Mouse (Mus musculus) bone marrow macrophage, adult 2 months (primary cell): ENCODE data around the gene Epx. TPM values are rescaled to one million over a fixed set of nuclear protein-coding genes. Genes with fewer than 3 reads are reported as not detected.
"Not testable (repeated sequence)": the region's sequence is repeated elsewhere in the genome, so short reads cannot be mapped to it uniquely, and the experiment has no call there.

Source experiments
- H3K27ac ChIP-seq: 2 replicates; pipeline ENCODE4 v1.5.1; 2012; ENCODE audit warnings: low read depth, low read length; ENCODE audit not compliant: insufficient read depth
- H3K4me1 ChIP-seq: 2 replicates; pipeline ENCODE4 v1.6.1; 2012; ENCODE audit warnings: low read length; ENCODE audit not compliant: control insufficient read depth, insufficient read depth
- H3K4me3 ChIP-seq: 2 replicates; pipeline ENCODE4 v1.5.1; 2012; ENCODE audit warnings: mild to moderate bottlenecking, low read length, moderate library complexity; ENCODE audit not compliant: insufficient read depth
- CTCF ChIP-seq: IDR thresholded peaks from 2 replicates; pipeline ENCODE4 v1.5.1; 2012; ENCODE audit warnings: low read depth, mild to moderate bottlenecking, low read length, moderate library complexity
- POLR2A ChIP-seq: IDR thresholded peaks from 2 replicates; pipeline ENCODE4 v1.6.1; 2012; ENCODE audit warnings: mild to moderate bottlenecking, low read depth, low read length, borderline replicate concordance
- polyA plus RNA-seq: library from polyadenylated mRNA; stranded (reverse); fragments of >200 nt; gene quantifications from 2 replicates; pipeline ENCODE4 v1.2.4, GENCODE M21; 2012; ENCODE audit not compliant: missing spikeins, insufficient read depth, insufficient read length

Epx gene
- polyA plus RNA-seq, 1 experiment: not detected

- TF ChIP-seq POLR2A (no peak), CTCF (no peak)
- H3K4me3 ChIP-seq: no peak overlapping the region
- H3K4me1 ChIP-seq: no peaks in the 10 kb centered on the region
- H3K27ac ChIP-seq: no peak overlapping the region
Observed at GRCm38 (mm10) chr11:87871766-87872165, 3.6 kb downstream of the Epx start.

- Histone ChIP-seq H3K4me3 (no peak overlapping the region), H3K27ac (no peak overlapping the region), H3K4me1 (no peaks in the 10 kb centered on the region)
- no peak for TF ChIP-seq POLR2A
- TF ChIP-seq CTCF: no peak
Observed at GRCm38 (mm10) chr11:87870096-87870495, 5.2 kb downstream of the Epx start.

- H3K4me1 ChIP-seq, H3K4me3 ChIP-seq, H3K27ac ChIP-seq: not testable (repeated sequence)
Observed at GRCm38 (mm10) chr11:87866891-87867290, 8.4 kb downstream of the Epx start.

GRCm38 (mm10) chr11:87862805-87863204 lies 12.5 kb downstream of the Epx start:
- no peak overlapping the region for H3K4me3 ChIP-seq
- H3K27ac ChIP-seq: no peak overlapping the region
- TF ChIP-seq POLR2A (no peak), CTCF (no peak)
- H3K4me1 ChIP-seq: no peaks in the 10 kb centered on the region

- Histone ChIP-seq H3K4me1 (no peaks in the 10 kb centered on the region), H3K27ac (no peak overlapping the region), H3K4me3 (no peak overlapping the region)
- TF ChIP-seq POLR2A: no peak
- TF ChIP-seq CTCF: no peak
Observed at GRCm38 (mm10) chr11:87860426-87860825, 14.9 kb downstream of the Epx start.

- no peak overlapping the region for H3K4me3 ChIP-seq
- 0 out of 2 replicates have a peak, but pooled peaks cover 3% of the 10 kb centered on the region for H3K4me1 ChIP-seq
- H3K27ac ChIP-seq: no peak overlapping the region
- TF ChIP-seq POLR2A (no peak), CTCF (no peak)
Observed at GRCm38 (mm10) chr11:87859273-87859672, 16.1 kb downstream of the Epx start.

- Histone ChIP-seq H3K27ac (no peak overlapping the region), H3K4me1 (peaks cover 9% of the 10 kb centered on the region), H3K4me3 (no peak overlapping the region)
- TF ChIP-seq POLR2A (no peak), CTCF (no peak)
Observed at GRCm38 (mm10) chr11:87854550-87854949, 20.8 kb downstream of the Epx start.

- peak overlapping the region; percentile 76 for H3K4me3 ChIP-seq
- TF ChIP-seq CTCF (no peak), POLR2A (no peak)
- peak overlapping the region; percentile 47 for H3K27ac ChIP-seq
- H3K4me1 ChIP-seq: peaks cover 9% of the 10 kb centered on the region
Observed at GRCm38 (mm10) chr11:87853597-87853954, 21.8 kb downstream of the Epx start.

GRCm38 (mm10) chr11:87852690-87853596 lies 22.4 kb downstream of the Epx start, which contains the start of gene Mks1:
Gene Mks1, plus strand, starts transcription at chr11:87853215.
- Histone ChIP-seq H3K27ac (peak within 1 kb of the TSS; percentile 47), H3K4me1 (peaks cover 9% of the 10 kb centered on the region), H3K4me3 (peak within 1 kb of the TSS; percentile 76)
- peak; percentile 21; the same call in 1 of the 2 replicates for TF ChIP-seq POLR2A
- TF ChIP-seq CTCF: no peak

- no peak overlapping the region for H3K27ac ChIP-seq
- H3K4me3 ChIP-seq: no peak overlapping the region
- H3K4me1 ChIP-seq: peaks cover 6% of the 10 kb centered on the region
- TF ChIP-seq POLR2A (no peak), CTCF (no peak)
Observed at GRCm38 (mm10) chr11:87847884-87848283, 27.5 kb downstream of the Epx start.
